Mouse (Mus musculus): ENCODE measurements at regions not wholly inside any gene's neighbourhood (a gene's known extent, or its start where the extent isn't known, plus 50 kb on each side); places are given as distances from the start of the nearest gene placed in this dataset.

- Histone ChIP-seq H3K27me3 (replicated peaks) (peaks cover 19% of the 10 kb centered on the region), H3K9me3 (peaks cover 8% of the 10 kb centered on the region), H3K4me1 (peaks cover 15% of the 10 kb centered on the region), H3K36me3 (replicated peaks; ENCODE audit: low read length) (no peaks in the 10 kb centered on the region), H3K4me3 (replicated peaks) (no peak overlapping the region)
- TF ChIP-seq GATA1 (IDR thresholded peaks at IDR 0.05; ENCODE audit: borderline replicate concordance, low read length) (no peak), FLI1 (IDR thresholded peaks at IDR 0.05; ENCODE audit: low read length) (no peak)
These were observed 261.7 kb downstream of the Adgrl2 start for GRCm38 (mm10) chr3:148728513-148729241.

GRCm38 (mm10) chr3:148726596-148727331, 263.6 kb downstream of the Adgrl2 start:
- H3K36me3 ChIP-seq (replicated peaks; ENCODE audit: low read length) = no peaks in the 10 kb centered on the region
- TF ChIP-seq FLI1 (IDR thresholded peaks at IDR 0.05; ENCODE audit: low read length) (no peak), GATA1 (IDR thresholded peaks at IDR 0.05; ENCODE audit: borderline replicate concordance, low read length) (no peak)
- peaks cover 15% of the 10 kb centered on the region for H3K4me1 ChIP-seq
- H3K9me3 ChIP-seq = peaks cover 8% of the 10 kb centered on the region
- peak overlapping the region; percentile 46 for H3K4me3 ChIP-seq (replicated peaks)
- peaks cover 17% of the 10 kb centered on the region for H3K27me3 ChIP-seq (replicated peaks)

- Histone ChIP-seq H3K27me3 (replicated peaks) (no peaks in the 10 kb centered on the region), H3K4me3 (replicated peaks) (no peak overlapping the region), H3K4me1 (no peaks in the 10 kb centered on the region), H3K36me3 (replicated peaks; ENCODE audit: low read length) (no peaks in the 10 kb centered on the region), H3K9me3 (no peaks in the 10 kb centered on the region)
- TF ChIP-seq FLI1 (IDR thresholded peaks at IDR 0.05; ENCODE audit: low read length) = no peak
- no peak for TF ChIP-seq GATA1 (IDR thresholded peaks at IDR 0.05; ENCODE audit: borderline replicate concordance, low read length)
These were observed 293.8 kb downstream of the Adgrl2 start for GRCm38 (mm10) chr3:148696555-148696954.

- Histone ChIP-seq H3K4me3 (replicated peaks) (no peak overlapping the region), H3K4me1 (no peaks in the 10 kb centered on the region), H3K27me3 (replicated peaks) (no peaks in the 10 kb centered on the region), H3K9me3 (no peaks in the 10 kb centered on the region), H3K36me3 (replicated peaks; ENCODE audit: low read length) (no peaks in the 10 kb centered on the region)
- TF ChIP-seq FLI1 (IDR thresholded peaks at IDR 0.05; ENCODE audit: low read length) = no peak
- TF ChIP-seq GATA1 (IDR thresholded peaks at IDR 0.05; ENCODE audit: borderline replicate concordance, low read length) = no peak
These were observed 294.9 kb downstream of the Adgrl2 start for GRCm38 (mm10) chr3:148695453-148695852.

GRCm38 (mm10) chr3:148683181-148683580, 307.2 kb downstream of the Adgrl2 start:
- H3K9me3 ChIP-seq = no peaks in the 10 kb centered on the region
- no peaks in the 10 kb centered on the region for H3K4me1 ChIP-seq
- no peak for TF ChIP-seq FLI1 (IDR thresholded peaks at IDR 0.05; ENCODE audit: low read length)
- TF ChIP-seq GATA1 (IDR thresholded peaks at IDR 0.05; ENCODE audit: borderline replicate concordance, low read length) = no peak
- no peaks in the 10 kb centered on the region for H3K36me3 ChIP-seq (replicated peaks; ENCODE audit: low read length)
- H3K27me3 ChIP-seq (replicated peaks) = no peaks in the 10 kb centered on the region
- H3K4me3 ChIP-seq (replicated peaks) = no peak overlapping the region

GRCm38 (mm10) chr3:148682445-148682994, 307.8 kb downstream of the Adgrl2 start:
- TF ChIP-seq FLI1 (IDR thresholded peaks at IDR 0.05; ENCODE audit: low read length) = no peak
- no peaks in the 10 kb centered on the region for H3K9me3 ChIP-seq
- no peaks in the 10 kb centered on the region for H3K4me1 ChIP-seq
- no peaks in the 10 kb centered on the region for H3K27me3 ChIP-seq (replicated peaks)
- H3K4me3 ChIP-seq (replicated peaks) = no peak overlapping the region
- no peaks in the 10 kb centered on the region for H3K36me3 ChIP-seq (replicated peaks; ENCODE audit: low read length)

- H3K27me3 ChIP-seq (replicated peaks) = no peaks in the 10 kb centered on the region
- H3K4me3 ChIP-seq (replicated peaks) = no peak overlapping the region
- TF ChIP-seq FLI1 (IDR thresholded peaks at IDR 0.05; ENCODE audit: low read length) (no peak), GATA1 (IDR thresholded peaks at IDR 0.05; ENCODE audit: borderline replicate concordance, low read length) (no peak)
- no peaks in the 10 kb centered on the region for H3K4me1 ChIP-seq
- no peaks in the 10 kb centered on the region for H3K9me3 ChIP-seq
- no peaks in the 10 kb centered on the region for H3K36me3 ChIP-seq (replicated peaks; ENCODE audit: low read length)
These were observed 309.2 kb downstream of the Adgrl2 start for GRCm38 (mm10) chr3:148681186-148681585.

GRCm38 (mm10) chr3:148680737-148681136, 309.6 kb downstream of the Adgrl2 start:
- Histone ChIP-seq H3K9me3 (no peaks in the 10 kb centered on the region), H3K36me3 (replicated peaks; ENCODE audit: low read length) (no peaks in the 10 kb centered on the region), H3K4me3 (replicated peaks) (no peak overlapping the region), H3K27me3 (replicated peaks) (no peaks in the 10 kb centered on the region), H3K4me1 (no peaks in the 10 kb centered on the region)
- TF ChIP-seq GATA1 (IDR thresholded peaks at IDR 0.05; ENCODE audit: borderline replicate concordance, low read length) = no peak

GRCm38 (mm10) chr3:148680086-148680485, 310.3 kb downstream of the Adgrl2 start:
- no peaks in the 10 kb centered on the region for H3K27me3 ChIP-seq (replicated peaks)
- H3K36me3 ChIP-seq (replicated peaks; ENCODE audit: low read length) = no peaks in the 10 kb centered on the region
- TF ChIP-seq GATA1 (IDR thresholded peaks at IDR 0.05; ENCODE audit: borderline replicate concordance, low read length) (no peak), FLI1 (IDR thresholded peaks at IDR 0.05; ENCODE audit: low read length) (no peak)
- H3K4me3 ChIP-seq (replicated peaks) = no peak overlapping the region
- no peaks in the 10 kb centered on the region for H3K9me3 ChIP-seq
- no peaks in the 10 kb centered on the region for H3K4me1 ChIP-seq

GRCm38 (mm10) chr3:148679121-148679520, 311.2 kb downstream of the Adgrl2 start:
- H3K4me1 ChIP-seq = no peaks in the 10 kb centered on the region
- H3K36me3 ChIP-seq (replicated peaks; ENCODE audit: low read length) = no peaks in the 10 kb centered on the region
- H3K9me3 ChIP-seq = no peaks in the 10 kb centered on the region
- no peak for TF ChIP-seq FLI1 (IDR thresholded peaks at IDR 0.05; ENCODE audit: low read length)
- H3K27me3 ChIP-seq (replicated peaks) = no peaks in the 10 kb centered on the region
- no peak overlapping the region for H3K4me3 ChIP-seq (replicated peaks)

Measured in megakaryocyte, embryonic 14.5 days (primary cell).